Mouse (Mus musculus) right cerebral cortex, adult 18-20 months (tissue): Measurements from ENCODE around the gene Atp8a2.

Source experiments
- DNase-seq: peaks from one replicate; pipeline ENCODE4 v3.0.0; 2022; ENCODE audit warnings: mixed read lengths

The Atp8a2 gene

GRCm38 (mm10) chr14:60148893-60149292 lies 48.1 kb downstream of the Atp8a2 start:
- no peak for DNase-seq

GRCm38 (mm10) chr14:60143234-60143633 lies 53.7 kb downstream of the Atp8a2 start:
- no peak for DNase-seq

- DNase-seq = no peak
These were observed 58.6 kb downstream of the Atp8a2 start for GRCm38 (mm10) chr14:60138339-60138738.

GRCm38 (mm10) chr14:60137812-60138211 lies 59.2 kb downstream of the Atp8a2 start:
- no peak for DNase-seq

GRCm38 (mm10) chr14:60135801-60136200 lies 61.2 kb downstream of the Atp8a2 start:
- no peak for DNase-seq

GRCm38 (mm10) chr14:60134720-60135119 lies 62.3 kb downstream of the Atp8a2 start:
- DNase-seq = no peak

GRCm38 (mm10) chr14:60131196-60131876 lies 65.6 kb downstream of the Atp8a2 start:
- DNase-seq = no peak

GRCm38 (mm10) chr14:60129564-60129963 lies 67.4 kb downstream of the Atp8a2 start:
- DNase-seq = no peak

- peak; percentile 26 for DNase-seq
These were observed 71.8 kb downstream of the Atp8a2 start for GRCm38 (mm10) chr14:60125202-60125601.

- no peak for DNase-seq
These were observed 75.4 kb downstream of the Atp8a2 start for GRCm38 (mm10) chr14:60121572-60121971.

- DNase-seq = no peak
These were observed 79.0 kb downstream of the Atp8a2 start for GRCm38 (mm10) chr14:60117792-60118585.

- peak; percentile 24 for DNase-seq
These were observed 109.9 kb downstream of the Atp8a2 start for GRCm38 (mm10) chr14:60086808-60087725.

- no peak for DNase-seq
These were observed 110.6 kb downstream of the Atp8a2 start for GRCm38 (mm10) chr14:60086254-60086807.

- DNase-seq = no peak
These were observed 114.2 kb downstream of the Atp8a2 start for GRCm38 (mm10) chr14:60082771-60083170.

GRCm38 (mm10) chr14:60072496-60072895 lies 124.5 kb downstream of the Atp8a2 start:
- no peak for DNase-seq

GRCm38 (mm10) chr14:60065186-60065585 lies 131.8 kb downstream of the Atp8a2 start:
- DNase-seq = no peak

- DNase-seq = no peak
These were observed 136.0 kb downstream of the Atp8a2 start for GRCm38 (mm10) chr14:60061023-60061422.

GRCm38 (mm10) chr14:60058867-60059266 lies 138.1 kb downstream of the Atp8a2 start:
- no peak for DNase-seq

- DNase-seq = no peak
These were observed 141.7 kb downstream of the Atp8a2 start for GRCm38 (mm10) chr14:60055231-60055630.

- no peak for DNase-seq
These were observed 166.3 kb downstream of the Atp8a2 start for GRCm38 (mm10) chr14:60030666-60031065.

- no peak for DNase-seq
These were observed 169.8 kb downstream of the Atp8a2 start for GRCm38 (mm10) chr14:60027139-60027538.

- DNase-seq = peak; percentile 88
These were observed 170.3 kb downstream of the Atp8a2 start for GRCm38 (mm10) chr14:60026647-60027046.

- DNase-seq = peak; percentile 79
These were observed 181.1 kb downstream of the Atp8a2 start for GRCm38 (mm10) chr14:60015891-60016290.
